Mouse (Mus musculus): ENCODE measurements around the gene Olfr1359. TPM values are rescaled to one million over a fixed set of nuclear protein-coding genes. Genes with fewer than 3 reads are reported as not detected.
"Not testable (repeated sequence)": the region's sequence is repeated elsewhere in the genome, so short reads cannot be mapped to it uniquely, and the experiment has no call there.

Olfr1359 gene
- polyA plus RNA-seq, 1 experiment from 2014 or later = not detected

DNA sequence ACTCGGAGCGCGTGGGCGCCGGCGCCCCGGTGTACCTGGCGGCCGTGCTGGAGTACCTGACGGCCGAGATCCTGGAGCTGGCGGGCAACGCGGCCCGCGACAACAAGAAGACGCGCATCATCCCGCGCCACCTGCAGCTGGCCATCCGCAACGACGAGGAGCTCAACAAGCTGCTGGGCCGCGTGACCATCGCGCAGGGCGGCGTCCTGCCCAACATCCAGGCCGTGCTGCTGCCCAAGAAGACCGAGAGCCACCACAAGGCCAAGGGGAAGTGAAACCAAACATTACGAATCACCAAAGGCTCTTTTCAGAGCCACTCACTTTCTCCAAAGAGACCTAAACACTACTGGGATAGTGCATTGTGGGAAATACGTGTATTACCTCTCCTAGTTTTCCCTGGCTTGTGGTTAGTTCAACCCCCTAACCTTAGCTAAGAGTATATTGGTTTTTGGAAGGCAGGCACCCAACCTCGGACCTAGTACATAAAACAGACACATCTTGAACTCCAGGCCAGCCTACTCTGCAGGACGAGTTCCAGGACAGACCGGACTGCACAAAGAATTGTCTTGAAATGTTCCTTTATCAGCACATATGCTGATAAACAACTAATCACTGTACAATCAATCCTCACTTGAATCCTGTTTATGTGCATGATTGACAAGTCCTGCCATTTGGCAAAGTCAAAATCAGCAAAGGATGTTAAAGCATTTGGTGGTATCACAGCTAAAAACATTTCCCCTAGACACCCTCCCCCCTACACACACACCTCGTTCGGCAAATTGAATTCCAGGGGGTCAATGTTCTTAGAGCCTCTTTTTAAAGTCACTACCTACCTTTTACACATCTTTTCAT lies 18.9 kb downstream of the Olfr1359 start:
- peak overlapping the region; percentile 49 for H3K4me3 ChIP-seq (replicated peaks)
- WGBS = under 1% methylated on average over 15 of the region's 38 CpGs
- H3K27ac ChIP-seq = peak overlapping the region; percentile 96
- peak overlapping the region; percentile 72 for H3K9ac ChIP-seq (replicated peaks)
- H3K27me3 ChIP-seq, H3K9me3 ChIP-seq, H3K36me3 ChIP-seq: not testable (repeated sequence)
- ATAC-seq = peak; percentile 35; the same call in 1 of the 2 replicates
- H3K4me1 ChIP-seq (replicated peaks) = peaks cover 41% of the 10 kb centered on the region
- H3K4me2 ChIP-seq (replicated peaks) = peak overlapping the region; percentile 77

DNA sequence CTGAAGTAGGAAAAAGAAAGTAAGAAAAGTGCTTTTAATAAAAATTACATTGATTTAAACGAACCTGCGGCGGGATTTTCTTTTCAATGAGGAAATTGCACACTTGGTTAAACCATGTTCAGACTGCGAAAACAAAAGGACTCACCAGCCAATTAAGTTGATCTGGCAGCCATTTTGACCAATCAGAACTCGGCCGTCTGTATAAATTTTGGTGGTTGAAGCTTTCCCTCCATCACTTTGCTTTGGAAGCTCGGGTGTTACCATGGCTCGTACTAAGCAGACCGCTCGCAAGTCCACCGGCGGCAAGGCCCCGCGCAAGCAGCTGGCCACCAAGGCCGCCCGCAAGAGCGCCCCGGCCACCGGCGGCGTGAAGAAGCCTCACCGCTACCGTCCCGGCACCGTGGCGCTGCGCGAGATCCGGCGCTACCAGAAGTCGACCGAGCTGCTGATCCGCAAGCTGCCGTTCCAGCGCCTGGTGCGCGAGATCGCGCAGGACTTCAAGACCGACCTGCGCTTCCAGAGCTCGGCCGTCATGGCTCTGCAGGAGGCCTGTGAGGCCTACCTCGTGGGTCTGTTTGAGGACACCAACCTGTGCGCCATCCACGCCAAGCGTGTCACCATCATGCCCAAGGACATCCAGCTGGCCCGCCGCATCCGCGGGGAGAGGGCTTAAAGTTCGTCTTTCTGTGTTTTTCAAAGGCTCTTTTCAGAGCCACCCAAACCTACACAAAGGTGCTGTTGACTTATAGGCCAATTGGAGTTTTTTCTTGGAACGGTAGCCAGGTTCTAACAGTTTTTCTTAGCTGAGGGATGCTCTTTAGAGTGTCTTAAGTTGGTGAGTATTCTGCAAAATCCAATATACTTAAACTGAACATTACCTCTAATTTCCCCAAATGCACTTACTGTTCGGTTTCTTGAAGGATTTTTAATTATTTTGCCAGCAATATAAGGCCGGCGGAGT lies 19.8 kb downstream of the Olfr1359 start, which contains the start of gene Hist1h3h:
Gene Hist1h3h, plus strand, starts transcription at position 263 of the 961 bp plus-strand sequence.
- ATAC-seq = peak; percentile 38; the same call in 1 of the 2 replicates
- Histone ChIP-seq H3K9ac (replicated peaks) (peak within 1 kb of the TSS; percentile 74), H3K4me3 (replicated peaks) (peak within 1 kb of the TSS; percentile 49), H3K4me1 (replicated peaks) (peaks cover 45% of the 10 kb centered on the region), H3K27ac (peak within 1 kb of the TSS; percentile 96), H3K4me2 (replicated peaks) (peak within 1 kb of the TSS; percentile 77)
- H3K27me3 ChIP-seq, H3K36me3 ChIP-seq, H3K9me3 ChIP-seq: not testable (repeated sequence)
- under 1% methylated on average over 27 of the region's 56 CpGs for WGBS

DNA sequence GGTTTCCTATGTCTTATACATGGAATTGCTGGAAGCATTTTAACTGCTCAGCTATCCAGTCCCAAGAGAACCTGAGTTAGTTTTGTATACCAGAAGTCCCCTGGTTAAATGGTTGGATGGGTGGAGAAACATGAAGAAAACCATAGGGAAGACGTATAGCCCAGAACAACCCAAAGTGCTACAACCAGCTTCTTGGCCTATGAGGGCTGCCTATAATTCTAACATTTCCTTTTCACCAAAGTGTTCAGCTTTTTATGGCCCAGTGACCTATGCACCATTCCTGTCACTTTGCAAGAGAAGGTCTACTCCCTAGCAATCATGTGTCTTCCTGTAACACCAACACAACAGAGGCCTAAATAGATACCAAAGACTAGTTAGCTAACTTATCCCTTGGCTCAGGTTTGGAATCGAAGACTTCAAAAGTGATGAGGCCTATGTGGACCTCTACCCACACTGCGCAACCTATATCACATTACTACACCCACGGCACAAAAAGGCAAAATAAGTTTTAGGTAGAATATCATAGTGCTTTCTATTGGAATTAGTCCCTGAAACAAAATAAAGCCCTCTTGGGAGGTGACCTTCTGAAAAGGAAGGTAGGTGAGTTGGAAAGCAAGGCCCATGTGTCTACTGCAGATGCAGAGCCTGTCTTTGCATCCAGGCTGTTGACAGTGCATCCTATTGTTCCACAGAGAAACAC lies 20.6 kb downstream of the Olfr1359 start:
- WGBS = 59% methylated on average over 4 of the region's 4 CpGs
- H3K9me3 ChIP-seq = no peaks in the 10 kb centered on the region
- H3K4me3 ChIP-seq (replicated peaks) = peak overlapping the region; percentile 44
- ATAC-seq = no peak
- H3K27me3 ChIP-seq = no peaks in the 10 kb centered on the region
- H3K36me3 ChIP-seq = no peaks in the 10 kb centered on the region
- H3K27ac ChIP-seq = 0 out of 2 replicates have a peak overlapping the region, but pooled peaks have one; percentile 4
- peaks cover 46% of the 10 kb centered on the region for H3K4me1 ChIP-seq (replicated peaks)
- peak overlapping the region; percentile 77 for H3K4me2 ChIP-seq (replicated peaks)
- peak overlapping the region; percentile 74 for H3K9ac ChIP-seq (replicated peaks)

DNA sequence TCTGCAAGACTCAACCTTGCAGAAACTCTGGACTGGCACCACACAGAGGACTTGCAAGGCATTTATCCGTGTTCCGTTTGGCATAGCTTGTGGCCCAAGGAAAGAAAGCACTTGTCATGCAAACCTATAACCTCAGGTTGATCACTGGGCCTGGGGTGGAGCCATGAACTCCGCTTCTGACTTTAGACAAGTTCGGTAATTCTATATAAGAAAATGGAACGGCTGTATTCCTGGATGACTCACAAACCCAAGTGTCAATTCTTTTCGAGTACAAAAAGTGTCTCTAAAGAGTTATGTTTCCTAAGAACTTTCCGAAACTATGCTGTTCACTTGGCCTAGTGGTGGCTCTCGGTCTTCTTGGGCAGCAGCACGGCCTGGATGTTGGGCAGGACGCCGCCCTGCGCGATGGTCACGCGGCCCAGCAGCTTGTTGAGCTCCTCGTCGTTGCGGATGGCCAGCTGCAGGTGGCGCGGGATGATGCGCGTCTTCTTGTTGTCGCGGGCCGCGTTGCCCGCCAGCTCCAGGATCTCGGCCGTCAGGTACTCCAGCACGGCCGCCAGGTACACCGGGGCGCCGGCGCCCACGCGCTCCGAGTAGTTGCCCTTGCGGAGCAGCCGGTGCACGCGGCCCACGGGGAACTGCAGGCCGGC lies 23.3 kb downstream of the Olfr1359 start:
- WGBS = 2% methylated on average over 23 of the region's 44 CpGs
- Histone ChIP-seq H3K27ac (peak overlapping the region; percentile 77), H3K4me3 (replicated peaks) (peak overlapping the region; percentile 40), H3K4me1 (replicated peaks) (peaks cover 38% of the 10 kb centered on the region), H3K4me2 (replicated peaks) (peak overlapping the region; percentile 64), H3K9ac (replicated peaks) (peak overlapping the region; percentile 55)
- not testable (repeated sequence) for H3K9me3 ChIP-seq, H3K36me3 ChIP-seq, H3K27me3 ChIP-seq
- peak; percentile 10; the same call in 1 of the 2 replicates for ATAC-seq

DNA sequence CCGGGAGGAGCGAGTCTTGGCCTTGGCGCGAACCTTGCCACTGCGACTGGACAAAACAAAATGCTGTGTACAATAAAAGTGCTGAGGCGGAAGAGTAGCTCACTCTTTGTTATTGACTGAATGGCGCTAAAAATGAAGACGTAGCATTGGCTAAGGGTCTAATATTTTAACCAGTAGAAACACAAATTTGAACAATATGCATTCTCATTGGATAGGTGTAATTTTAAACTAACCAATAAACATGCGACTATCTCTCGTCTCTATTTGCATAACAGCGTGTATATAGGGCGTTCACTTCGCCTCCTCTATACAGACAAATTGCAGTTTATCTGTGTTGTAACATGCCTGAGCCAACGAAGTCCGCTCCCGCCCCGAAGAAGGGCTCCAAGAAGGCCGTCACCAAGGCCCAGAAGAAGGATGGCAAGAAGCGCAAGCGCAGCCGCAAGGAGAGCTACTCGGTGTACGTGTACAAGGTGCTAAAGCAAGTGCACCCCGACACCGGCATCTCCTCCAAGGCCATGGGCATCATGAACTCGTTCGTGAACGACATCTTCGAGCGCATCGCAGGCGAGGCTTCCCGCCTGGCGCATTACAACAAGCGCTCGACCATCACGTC lies 24.0 kb downstream of the Olfr1359 start, which contains the start of gene Hist1h2bm:
Gene Hist1h2bm, plus strand, starts transcription at position 288 of the 616 bp plus-strand sequence.
- H3K27me3 ChIP-seq, H3K9me3 ChIP-seq, H3K36me3 ChIP-seq: not testable (repeated sequence)
- peak; percentile 97 for ATAC-seq
- peak within 1 kb of the TSS; percentile 40 for H3K4me3 ChIP-seq (replicated peaks)
- H3K9ac ChIP-seq (replicated peaks) = peak within 1 kb of the TSS; percentile 72
- peaks cover 36% of the 10 kb centered on the region for H3K4me1 ChIP-seq (replicated peaks)
- H3K27ac ChIP-seq = peak within 1 kb of the TSS; percentile 91
- peak within 1 kb of the TSS; percentile 64 for H3K4me2 ChIP-seq (replicated peaks)
- WGBS = under 1% methylated on average over 37 of the region's 37 CpGs

DNA sequence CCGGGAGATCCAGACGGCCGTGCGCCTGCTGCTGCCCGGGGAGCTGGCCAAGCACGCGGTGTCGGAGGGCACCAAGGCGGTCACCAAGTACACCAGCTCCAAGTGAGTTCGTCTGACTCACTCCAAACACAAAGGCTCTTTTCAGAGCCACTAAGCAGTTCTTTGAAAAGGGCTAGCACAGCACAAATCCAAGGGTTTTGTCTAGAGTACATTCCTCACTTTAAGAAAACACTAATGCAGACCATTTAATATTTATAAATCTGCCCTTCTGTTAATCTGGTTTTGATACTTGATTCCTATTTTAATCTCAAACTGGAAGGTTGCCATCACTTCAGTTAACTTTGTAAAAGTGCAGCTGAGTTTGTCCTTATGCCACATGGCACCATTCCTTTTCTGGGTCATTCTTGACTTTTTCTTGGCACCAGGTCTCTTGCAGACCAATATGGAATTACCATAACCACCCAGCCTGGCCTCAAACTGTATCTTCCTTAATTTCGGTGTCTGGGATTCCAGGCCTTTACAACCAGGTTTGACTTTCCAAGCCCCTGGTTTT lies 24.5 kb downstream of the Olfr1359 start:
- Histone ChIP-seq H3K4me1 (replicated peaks) (peaks cover 39% of the 10 kb centered on the region), H3K9me3 (no peaks in the 10 kb centered on the region), H3K9ac (replicated peaks) (peak overlapping the region; percentile 72), H3K4me3 (replicated peaks) (peak overlapping the region; percentile 40), H3K36me3 (no peaks in the 10 kb centered on the region), H3K27ac (peak overlapping the region; percentile 91), H3K4me2 (replicated peaks) (peak overlapping the region; percentile 64), H3K27me3 (no peaks in the 10 kb centered on the region)
- 1% methylated on average over 11 of the region's 11 CpGs for WGBS
- peak; percentile 24; the same call in 1 of the 2 replicates for ATAC-seq

DNA sequence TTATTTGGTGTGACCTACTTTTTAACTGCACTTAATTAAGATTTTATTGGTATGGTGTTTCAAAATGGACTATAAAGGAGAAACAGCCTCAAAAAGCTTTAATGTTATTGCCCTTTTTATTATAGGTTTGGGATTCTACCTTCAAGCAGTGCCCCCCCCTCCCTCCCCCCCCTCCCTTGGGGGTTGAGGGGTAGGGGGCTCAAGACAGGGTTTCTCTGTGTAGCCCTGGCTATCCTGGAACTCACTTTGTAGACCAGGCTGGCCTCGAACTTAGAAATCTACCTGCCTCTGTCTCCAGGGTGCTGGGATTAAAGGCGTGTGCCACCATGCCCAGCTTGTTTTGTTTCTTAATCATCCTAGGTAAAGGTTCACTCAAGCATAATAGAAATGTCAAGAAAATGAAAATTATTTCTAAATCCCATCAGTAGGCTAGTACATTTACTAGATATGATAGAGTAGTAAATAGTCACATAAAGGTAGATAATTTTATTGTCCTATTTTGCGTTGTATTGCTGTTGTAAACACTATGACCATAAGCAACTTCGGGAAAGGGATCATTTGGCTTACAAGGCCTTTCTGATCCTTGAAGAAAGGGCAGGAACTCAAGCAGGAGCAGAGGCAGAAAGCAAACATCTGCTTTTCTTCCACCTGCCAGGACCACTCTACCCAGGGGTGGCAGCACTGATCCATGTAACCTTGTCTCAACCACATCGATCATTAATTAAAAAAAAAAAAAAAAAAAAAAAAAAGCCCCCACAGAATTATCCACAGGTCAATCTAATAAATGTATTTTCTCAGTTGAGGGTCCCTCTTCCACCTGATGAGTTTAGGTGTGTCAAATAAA lies 25.3 kb downstream of the Olfr1359 start:
- Histone ChIP-seq H3K9me3 (no peaks in the 10 kb centered on the region), H3K9ac (replicated peaks) (no peak overlapping the region), H3K4me1 (replicated peaks) (peaks cover 43% of the 10 kb centered on the region), H3K4me3 (replicated peaks) (no peak overlapping the region), H3K27ac (no peak overlapping the region), H3K27me3 (no peaks in the 10 kb centered on the region), H3K4me2 (replicated peaks) (peak overlapping the region; percentile 64; the same call in 1 of the 2 replicates), H3K36me3 (no peaks in the 10 kb centered on the region)
- WGBS = 22% methylated on average over 5 of the region's 5 CpGs
- no peak for ATAC-seq

DNA sequence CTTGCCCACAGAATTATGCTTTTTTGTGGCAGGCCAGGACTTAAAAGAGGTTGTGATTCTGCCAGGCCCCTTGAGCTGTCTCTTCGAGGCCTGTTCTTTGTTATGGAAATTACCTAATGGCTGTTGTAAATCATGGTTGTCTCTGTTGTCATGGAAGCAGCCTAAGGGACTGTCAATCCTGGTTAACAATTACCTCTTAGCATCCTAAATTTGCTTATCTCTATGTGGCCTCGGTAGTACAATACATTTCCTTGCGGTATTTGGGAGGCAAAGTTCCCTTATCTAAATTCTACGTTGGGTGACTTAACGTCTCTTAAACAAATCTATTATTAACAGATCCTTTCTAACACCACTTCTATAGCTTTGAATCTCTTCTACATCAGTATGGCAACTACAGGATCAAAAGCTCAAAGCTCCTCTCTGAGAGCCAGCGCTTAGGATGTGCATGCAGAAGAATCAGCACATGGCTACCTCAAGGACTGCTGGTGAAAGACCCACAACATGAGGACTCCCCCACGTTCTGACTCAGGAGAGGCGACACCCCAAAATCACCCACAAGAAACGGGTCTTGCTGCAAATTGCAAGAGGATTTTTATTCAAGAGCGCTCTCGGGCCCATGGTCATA lies 30.1 kb downstream of the Olfr1359 start:
- WGBS = 16% methylated on average over 11 of the region's 11 CpGs
- ATAC-seq = peak; percentile 83

DNA sequence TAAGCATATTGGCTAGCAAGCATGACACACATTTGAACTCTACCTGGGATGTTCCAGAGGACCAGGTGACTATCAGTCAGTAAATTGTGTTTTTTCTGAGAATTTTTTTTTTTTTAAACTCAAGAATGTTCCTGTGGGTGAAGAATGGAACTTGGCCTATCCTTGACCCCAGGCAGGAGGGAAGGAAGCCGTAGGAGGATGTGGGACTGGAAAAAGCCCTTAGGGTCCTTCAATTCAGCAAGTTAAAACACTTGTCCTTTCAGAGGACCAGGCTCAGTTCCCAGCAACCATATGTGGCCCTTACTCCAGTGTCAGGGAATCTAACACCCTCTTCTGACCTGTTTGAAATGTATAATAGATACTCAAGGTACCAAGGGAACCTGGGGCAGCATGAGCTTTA lies 31.6 kb downstream of the Olfr1359 start:
- no peaks in the 10 kb centered on the region for H3K9me3 ChIP-seq
- 85% methylated on average over 1 of the region's 1 CpGs for WGBS
- no peak overlapping the region for H3K4me3 ChIP-seq (replicated peaks)
- no peak overlapping the region for H3K27ac ChIP-seq
- ATAC-seq = no peak
- no peak overlapping the region for H3K9ac ChIP-seq (replicated peaks)
- no peak overlapping the region for H3K4me2 ChIP-seq (replicated peaks)
- H3K4me1 ChIP-seq (replicated peaks) = peaks cover 15% of the 10 kb centered on the region
- H3K27me3 ChIP-seq = no peaks in the 10 kb centered on the region
- no peaks in the 10 kb centered on the region for H3K36me3 ChIP-seq

More for the DNA sequence above, 30.1 kb downstream of the Olfr1359 start:
- no peak overlapping the region for H3K4me3 ChIP-seq (replicated peaks)
- H3K27me3 ChIP-seq = no peaks in the 10 kb centered on the region
- H3K36me3 ChIP-seq = no peaks in the 10 kb centered on the region
- H3K9me3 ChIP-seq = no peaks in the 10 kb centered on the region
- H3K4me1 ChIP-seq (replicated peaks) = peaks cover 15% of the 10 kb centered on the region
- H3K4me2 ChIP-seq (replicated peaks) = no peak overlapping the region
- H3K27ac ChIP-seq = peak overlapping the region; percentile 74
- H3K9ac ChIP-seq (replicated peaks) = no peak overlapping the region

Measured in midbrain, embryonic 13.5 days (tissue).